Mouse (Mus musculus) CH12.LX (cell line): ENCODE results near the gene Nmur2. TPM values are rescaled to one million over a fixed set of nuclear protein-coding genes. Genes with fewer than 3 reads are reported as not detected.

Experiments
- DNase-seq: peaks from one replicate; pipeline ENCODE4 v3.0.0-alpha.2; 2013; ENCODE audit errors: extremely low read depth
- H3K27ac ChIP-seq: 2 replicates; pipeline ENCODE4 v1.5.1; 2012; ENCODE audit warnings: low read depth, mild to moderate bottlenecking, control low read depth, moderate library complexity; ENCODE audit not compliant: insufficient read depth
- H3K27me3 ChIP-seq: replicated peaks from 2 replicates; pipeline ENCODE3; 2012; ENCODE audit warnings: inconsistent platforms
- H3K36me3 ChIP-seq, 2 experiments: replicated peaks in 1 of 2; 2 replicates each; pipeline versions ENCODE3 to v1.6.1; 2012; ENCODE audit warnings: inconsistent platforms in 1 of 2, low read length in 1 of 2, mild to moderate bottlenecking in 1 of 2, mixed read lengths in 1 of 2, moderate library complexity in 1 of 2; ENCODE audit not compliant: control insufficient read depth in 1 of 2, insufficient read depth in 1 of 2
- H3K4me1 ChIP-seq, 2 experiments: 2 replicates each; pipeline ENCODE4 v1.6.1; 2012; ENCODE audit warnings: inconsistent platforms in 1 of 2, moderate library complexity in 1 of 2; ENCODE audit not compliant: insufficient read depth in 2 of 2, control insufficient read depth in 1 of 2
- H3K4me2 ChIP-seq: 2 replicates; pipeline ENCODE4 v1.6.1; 2012; ENCODE audit warnings: low read depth, mild to moderate bottlenecking, control low read depth; ENCODE audit not compliant: poor library complexity, insufficient read depth, severe bottlenecking
- H3K4me3 ChIP-seq, 3 experiments: fragments of 150-350 bp in 1 of 3; sonication (generic) in 1 of 3; replicated peaks in 1 of 3; 2 replicates each; pipeline versions ENCODE3 to v1.5.1; 2011 to 2012; ENCODE audit warnings: low read depth in 2 of 3, low read length in 2 of 3, mild to moderate bottlenecking in 2 of 3, moderate library complexity in 2 of 3, control low read depth in 1 of 3, improper control_type of control experiment in 1 of 3, inconsistent platforms in 1 of 3, mixed read lengths in 1 of 3; ENCODE audit not compliant: poor library complexity in 1 of 3
- H3K79me2 ChIP-seq: replicated peaks from 2 replicates; pipeline ENCODE4 v1.6.1; 2012; ENCODE audit warnings: mild to moderate bottlenecking, moderate library complexity; ENCODE audit not compliant: control insufficient read depth, poor library complexity, insufficient read depth, severe bottlenecking; ENCODE audit errors: extremely low read depth
- H3K9ac ChIP-seq: 2 replicates; pipeline ENCODE4 v1.6.1; 2012; ENCODE audit warnings: low read depth, mild to moderate bottlenecking, control low read depth, moderate library complexity; ENCODE audit not compliant: insufficient read depth
- H3K9me3 ChIP-seq: replicated peaks from 2 replicates; pipeline ENCODE3; 2012; ENCODE audit warnings: low read length, inconsistent platforms, mixed read lengths
- BHLHE40 ChIP-seq: IDR thresholded peaks from 2 replicates; pipeline ENCODE4 v1.6.1; 2011; ENCODE audit warnings: mild to moderate bottlenecking, low read depth, low read length, improper control_type of control experiment
- CTCF ChIP-seq, 2 experiments: IDR thresholded peaks in 1 of 2; conservative IDR thresholded peaks in 1 of 2; 2 replicates each; pipeline ENCODE4 v1.5.1; 2011 to 2012; ENCODE audit warnings: low read depth in 2 of 2, low read length in 2 of 2, improper control_type of control experiment in 1 of 2, inconsistent platforms in 1 of 2, mild to moderate bottlenecking in 1 of 2, moderate library complexity in 1 of 2
- EP300 ChIP-seq: IDR thresholded peaks from 2 replicates; pipeline ENCODE4 v1.6.1; 2011; ENCODE audit warnings: low read length, improper control_type of control experiment
- ETS1 ChIP-seq: conservative IDR thresholded peaks from 2 replicates; pipeline ENCODE4 v1.6.1; 2012; ENCODE audit warnings: low read depth, mild to moderate bottlenecking, inconsistent platforms, low read length, improper control_type of control experiment, moderate library complexity
- IRF4 ChIP-seq: IDR thresholded peaks from 2 replicates; pipeline ENCODE4 v1.6.1; 2014; ENCODE audit warnings: low read depth, mild to moderate bottlenecking, inconsistent platforms, low read length, improper control_type of control experiment
- JUN ChIP-seq: IDR thresholded peaks from 2 replicates; pipeline ENCODE4 v1.6.1; 2011; ENCODE audit warnings: low read depth, mild to moderate bottlenecking, low read length, improper control_type of control experiment, moderate library complexity; ENCODE audit not compliant: insufficient read depth
- JUND ChIP-seq: conservative IDR thresholded peaks from 2 replicates; pipeline ENCODE4 v1.6.1; 2011; ENCODE audit warnings: low read depth, low read length, improper control_type of control experiment
- MAZ ChIP-seq: IDR thresholded peaks from 2 replicates; pipeline ENCODE4 v1.6.1; 2012; ENCODE audit warnings: low read depth, mild to moderate bottlenecking, inconsistent platforms, low read length, improper control_type of control experiment, moderate library complexity
- MEF2A ChIP-seq: IDR thresholded peaks from 2 replicates; pipeline ENCODE4 v1.6.1; 2014; ENCODE audit warnings: low read depth, mild to moderate bottlenecking, inconsistent platforms, low read length, improper control_type of control experiment, borderline replicate concordance
- MXI1 ChIP-seq: IDR thresholded peaks from 2 replicates; pipeline ENCODE4 v1.6.1; 2011; ENCODE audit warnings: mild to moderate bottlenecking, low read depth, low read length, improper control_type of control experiment
- NRF1 ChIP-seq: IDR thresholded peaks from 2 replicates; pipeline ENCODE4 v1.6.1; 2014; ENCODE audit warnings: low read depth, mild to moderate bottlenecking, inconsistent platforms, low read length, improper control_type of control experiment, moderate library complexity
- POLR2AphosphoS2 ChIP-seq: IDR thresholded peaks from 2 replicates; pipeline ENCODE4 v1.6.1; 2011; ENCODE audit warnings: low read depth, low read length, improper control_type of control experiment
- RAD21 ChIP-seq: IDR thresholded peaks from 2 replicates; pipeline ENCODE4 v1.6.1; 2011; ENCODE audit warnings: low read depth, mild to moderate bottlenecking, low read length, improper control_type of control experiment, moderate library complexity
- SMC3 ChIP-seq: IDR thresholded peaks from 2 replicates; pipeline ENCODE4 v1.6.1; 2011; ENCODE audit warnings: low read depth, low read length, improper control_type of control experiment
- UBTF ChIP-seq: IDR thresholded peaks from 2 replicates; pipeline ENCODE4 v1.6.1; 2012; ENCODE audit warnings: low read depth, mild to moderate bottlenecking, inconsistent platforms, low read length, improper control_type of control experiment, moderate library complexity
- USF2 ChIP-seq: conservative IDR thresholded peaks from 2 replicates; pipeline ENCODE4 v1.6.1; 2011; ENCODE audit warnings: low read depth, low read length, improper control_type of control experiment
- dilution Hi-C: fragments of 300-500 bp; cut with MboI; formaldehyde crosslinking; loops from 2 replicates; pipeline ENCODE4 v1.14.3; 2020; ENCODE audit warnings: low sequenced_read_pairs; ENCODE audit not compliant: extremely low pct_unique_long_range_greater_than_20kb, extremely low pct_ligation_motif_present
- in situ Hi-C: fragments of 300-500 bp; cut with MboI; formaldehyde crosslinking; loops from 3 replicates; pipeline ENCODE4 v1.14.3; 2019; ENCODE audit warnings: low sequenced_read_pairs, low pct_ligation_motif_present, low pct_unique_long_range_greater_than_20kb, mixed read lengths
- polyA plus RNA-seq: library from polyadenylated mRNA; unstranded; fragments of >175 nt; gene quantifications from 2 replicates; pipeline ENCODE4 v1.2.1, GENCODE M21; 2012; ENCODE audit warnings: low read depth; ENCODE audit not compliant: insufficient read length
- total RNA-seq, 2 experiments: library from RNA; depleted of rRNA; stranded (reverse); fragments of 300-350 nt in 1 of 2; fragments of >200 nt in 1 of 2; gene quantifications; 2 replicates each; pipeline ENCODE4 v1.2.3; 2012 to 2014

The Nmur2 gene
- total and polyA plus RNA-seq, 3 experiments: not detected

- peaks cover 77% of the 10 kb centered on the region for H3K27me3 ChIP-seq
- TF ChIP-seq ETS1 (no peak), POLR2AphosphoS2 (no peak), BHLHE40 (peak; percentile 71), JUN (no peak)
- TF ChIP-seq, all 38 proteins: peak for 1
- H3K27ac ChIP-seq: no peak overlapping the region
- dilution Hi-C loops: no loop called here
- no peaks in the 10 kb centered on the region for H3K9me3 ChIP-seq
- H3K36me3 ChIP-seq: no peaks in the 10 kb centered on the region
- H3K9ac ChIP-seq: no peak overlapping the region
- H3K4me1 ChIP-seq: no peaks in the 10 kb centered on the region
- H3K4me2 ChIP-seq: no peak overlapping the region
- DNase-seq: no peak
- in situ Hi-C loops: no loop called here
- H3K79me2 ChIP-seq: no peaks in the 10 kb centered on the region
- H3K4me3 ChIP-seq: no peak overlapping the region
These were observed 32.5 kb downstream of the Nmur2 start for GRCm38 (mm10) chr11:56008277-56008676.

- peak; percentile 10 for DNase-seq
- H3K36me3 ChIP-seq: no peaks in the 10 kb centered on the region
- peaks cover 78% of the 10 kb centered on the region for H3K27me3 ChIP-seq
- H3K9me3 ChIP-seq: no peaks in the 10 kb centered on the region
- H3K4me1 ChIP-seq: no peaks in the 10 kb centered on the region
- in situ Hi-C loops: loop anchor here (5.0 to 25.0 kb wide), 3 partner anchors 115 to 480 kb away; no protein-coding TSS in a partner anchor
- H3K27ac ChIP-seq: no peak overlapping the region
- no peak overlapping the region for H3K9ac ChIP-seq
- no peaks in the 10 kb centered on the region for H3K79me2 ChIP-seq
- dilution Hi-C loops: no loop called here
- TF ChIP-seq SMC3 (peak; percentile 44), MAZ (no peak), UBTF (no peak), MXI1 (no peak), RAD21 (peak; percentile 1), NRF1 (no peak), JUND (no peak), USF2 (no peak), EP300 (no peak), CTCF (conservative IDR thresholded peaks at IDR 0.05 in 1 of 2, IDR thresholded peaks at IDR 0.05 in 1 of 2; ENCODE audit: low read depth in 2 of 2, low read length in 2 of 2) (peak; percentile 53 to 67), MEF2A (no peak), IRF4 (no peak)
- H3K4me2 ChIP-seq: no peak overlapping the region
- H3K4me3 ChIP-seq: no peak overlapping the region
These were observed 48.0 kb downstream of the Nmur2 start for GRCm38 (mm10) chr11:55992799-55993198.
